Mouse (Mus musculus) liver, embryonic 12.5 days (tissue): ENCODE data around the gene Lrba. TPM values are rescaled to one million over a fixed set of nuclear protein-coding genes. Genes with fewer than 3 reads are reported as not detected.
A peak's percentile ranks its signal among the peaks of the same experiment; 100 is the strongest.

Experiments used
- ATAC-seq: fragments of 200-750 bp; cut with Nextera tagmentation; 2 replicates; pipeline ENCODE4 v1.8.0; 2017; ENCODE audit warnings: moderate number of reproducible peaks, mild to moderate bottlenecking, moderate library complexity
- H3K27ac ChIP-seq: fragments of 300-500 bp; sonication (generic); 2 replicates; pipeline ENCODE4 v1.5.1; 2016; ENCODE audit warnings: mild to moderate bottlenecking
- H3K27me3 ChIP-seq: fragments of 300-500 bp; sonication (generic); replicated peaks from 2 replicates; pipeline ENCODE4 v1.6.1; 2016; ENCODE audit warnings: mild to moderate bottlenecking, moderate library complexity
- H3K36me3 ChIP-seq: fragments of 300-500 bp; sonication (generic); 2 replicates; pipeline ENCODE4 v1.6.1; 2016; ENCODE audit warnings: mild to moderate bottlenecking, moderate library complexity
- H3K4me1 ChIP-seq: fragments of 300-500 bp; sonication (generic); 2 replicates; pipeline ENCODE4 v1.6.1; 2016
- H3K4me2 ChIP-seq: fragments of 300-500 bp; sonication (generic); 2 replicates; pipeline ENCODE4 v1.6.1; 2016; ENCODE audit warnings: mild to moderate bottlenecking, moderate library complexity
- H3K4me3 ChIP-seq: fragments of 300-500 bp; sonication (generic); 2 replicates; pipeline ENCODE4 v1.5.1; 2016; ENCODE audit warnings: mild to moderate bottlenecking, moderate library complexity
- H3K9ac ChIP-seq: fragments of 300-500 bp; sonication (generic); 2 replicates; pipeline ENCODE4 v1.6.1; 2016; ENCODE audit warnings: mild to moderate bottlenecking, moderate library complexity
- H3K9me3 ChIP-seq: fragments of 300-500 bp; sonication (generic); replicated peaks from 2 replicates; pipeline ENCODE4 v1.6.1; 2016; ENCODE audit warnings: mild to moderate bottlenecking, moderate library complexity
- WGBS: fragments of 180-500 bp; shearing (Covaris S2); methylation state at CpG from one replicate; pipeline ENCODE4 v1.1.7; 2016; ENCODE audit not compliant: insufficient replicate concordance; 5-methylcytosine and 5-hydroxymethylcytosine counted together
- polyA plus RNA-seq: library from polyadenylated mRNA; unstranded; fragments of >200 nt; fragmentation: Nextera tagmentation; extraction: Ambion mirVana; gene quantifications from 2 replicates; pipeline ENCODE4 v1.2.1, GENCODE M21; 2016

The Lrba gene
- polyA plus RNA-seq, 1 experiment from 2014 or later: 3.6 TPM

DNA sequence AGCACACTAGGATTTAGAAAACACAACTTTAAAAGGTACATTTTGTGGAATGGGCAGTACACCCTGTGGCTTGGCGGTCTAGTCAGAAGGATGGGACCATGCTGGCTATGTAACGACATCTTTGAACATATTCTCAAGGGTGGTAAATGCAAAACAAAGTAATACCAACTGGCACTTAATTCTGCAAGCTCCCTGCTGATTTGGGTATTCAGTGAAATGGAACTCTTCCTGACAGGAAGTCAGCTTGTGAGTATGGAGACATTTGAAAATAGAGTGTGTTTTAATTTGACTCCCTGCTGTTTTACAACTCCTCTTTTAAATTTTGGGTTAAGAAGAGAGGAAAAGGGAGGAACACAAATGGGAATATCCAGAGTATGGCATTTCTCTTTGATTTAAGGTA is 158.1 kb downstream of the Lrba start:
- Histone ChIP-seq H3K4me1 (no peaks in the 10 kb centered on the region), H3K27ac (no peak overlapping the region), H3K4me3 (no peak overlapping the region), H3K27me3 (no peaks in the 10 kb centered on the region), H3K4me2 (no peak overlapping the region), H3K9ac (no peak overlapping the region), H3K36me3 (no peaks in the 10 kb centered on the region), H3K9me3 (no peaks in the 10 kb centered on the region)
- WGBS: 46% methylated on average over 2 of the region's 2 CpGs
- ATAC-seq: no peak

- no peaks in the 10 kb centered on the region for H3K4me1 ChIP-seq
- H3K27me3 ChIP-seq: no peaks in the 10 kb centered on the region
- H3K9ac ChIP-seq: no peak overlapping the region
- H3K9me3 ChIP-seq: no peaks in the 10 kb centered on the region
- H3K27ac ChIP-seq: no peak overlapping the region
- ATAC-seq: no peak
- WGBS: 68% methylated on average over 1 of the region's 1 CpGs
- H3K36me3 ChIP-seq: no peaks in the 10 kb centered on the region
- no peak overlapping the region for H3K4me2 ChIP-seq
- H3K4me3 ChIP-seq: no peak overlapping the region
Measured at GRCm38 (mm10) chr3:86385047-86385446, 160.6 kb downstream of the Lrba start.

DNA sequence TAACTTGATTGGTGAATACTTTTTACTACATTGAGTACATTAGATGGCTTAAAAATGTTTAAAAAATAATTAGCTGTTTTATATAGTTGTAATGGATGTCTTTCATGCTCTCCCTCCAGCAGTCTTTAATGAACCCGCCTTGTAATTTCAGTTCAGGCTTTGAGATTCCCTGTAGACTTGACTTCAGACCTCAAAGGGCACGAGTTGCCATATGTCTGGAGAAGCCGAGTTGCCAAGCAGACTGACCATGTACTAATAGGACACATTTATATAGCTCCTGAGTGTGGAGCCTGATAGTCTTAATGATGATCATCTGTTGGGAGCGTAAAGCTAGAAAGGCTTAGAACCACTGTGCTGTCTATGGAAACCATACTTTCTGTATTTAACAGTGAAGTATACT is 161.8 kb downstream of the Lrba start:
- Histone ChIP-seq H3K9me3 (no peaks in the 10 kb centered on the region), H3K9ac (no peak overlapping the region), H3K4me3 (no peak overlapping the region), H3K36me3 (no peaks in the 10 kb centered on the region), H3K4me1 (no peaks in the 10 kb centered on the region), H3K27ac (no peak overlapping the region), H3K4me2 (no peak overlapping the region), H3K27me3 (no peaks in the 10 kb centered on the region)
- 79% methylated on average over 4 of the region's 4 CpGs for WGBS
- no peak for ATAC-seq

DNA sequence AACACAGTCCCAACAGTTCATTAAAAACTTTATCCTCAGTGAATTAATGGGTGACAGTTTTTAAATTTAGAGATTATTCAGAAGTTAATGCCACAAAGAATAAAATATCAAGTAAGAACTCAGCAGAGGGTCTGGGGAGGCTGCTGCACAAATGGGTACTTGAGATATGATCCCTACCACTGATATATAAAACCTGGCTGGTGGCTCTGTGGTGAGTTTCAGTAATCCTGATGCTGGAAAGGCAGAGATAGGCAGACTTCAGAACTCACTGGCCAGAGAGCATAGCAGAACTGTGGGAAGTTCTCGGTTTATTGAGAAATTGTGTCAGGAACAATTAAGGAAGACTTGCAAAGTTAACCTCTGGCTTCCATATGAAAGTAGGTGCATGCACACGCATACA is 199.3 kb downstream of the Lrba start:
- 39% methylated on average over 2 of the region's 2 CpGs for WGBS
- Histone ChIP-seq H3K27ac (no peak overlapping the region), H3K4me2 (peak overlapping the region; percentile 38)

DNA sequence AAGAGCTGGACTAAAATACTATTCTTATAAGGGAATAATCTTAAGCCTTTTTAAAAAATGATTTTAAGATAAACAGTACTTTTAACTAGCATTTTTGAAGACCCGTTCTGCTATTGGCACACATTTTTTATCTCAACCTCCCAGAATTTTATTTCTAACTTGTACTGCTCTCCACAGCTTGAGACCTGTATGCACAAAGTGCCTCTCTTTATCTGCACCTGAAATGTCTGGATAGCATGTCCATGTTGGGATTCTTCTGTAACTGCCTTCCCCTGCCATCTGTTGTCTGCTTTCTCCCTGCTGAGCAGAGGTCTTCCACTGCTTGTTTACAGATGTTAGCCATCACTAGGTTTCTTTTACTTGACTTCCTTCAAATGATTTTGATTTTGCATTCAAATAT is 202.3 kb downstream of the Lrba start:
- H3K27ac ChIP-seq: no peak overlapping the region
- no peak overlapping the region for H3K9ac ChIP-seq
- no peak overlapping the region for H3K4me3 ChIP-seq
- ATAC-seq: peak; percentile 35; the same call in 1 of the 2 replicates
- H3K27me3 ChIP-seq: no peaks in the 10 kb centered on the region
- peaks cover 33% of the 10 kb centered on the region for H3K4me1 ChIP-seq
- H3K36me3 ChIP-seq: no peaks in the 10 kb centered on the region
- H3K4me2 ChIP-seq: no peak overlapping the region
- no peaks in the 10 kb centered on the region for H3K9me3 ChIP-seq
- 19% methylated on average over 1 of the region's 1 CpGs for WGBS

More for the DNA sequence above, 199.3 kb downstream of the Lrba start:
- Histone ChIP-seq H3K9ac (no peak overlapping the region), H3K4me1 (peaks cover 37% of the 10 kb centered on the region), H3K27me3 (no peaks in the 10 kb centered on the region), H3K9me3 (no peaks in the 10 kb centered on the region), H3K36me3 (no peaks in the 10 kb centered on the region), H3K4me3 (no peak overlapping the region)
- ATAC-seq: peak; percentile 87

DNA sequence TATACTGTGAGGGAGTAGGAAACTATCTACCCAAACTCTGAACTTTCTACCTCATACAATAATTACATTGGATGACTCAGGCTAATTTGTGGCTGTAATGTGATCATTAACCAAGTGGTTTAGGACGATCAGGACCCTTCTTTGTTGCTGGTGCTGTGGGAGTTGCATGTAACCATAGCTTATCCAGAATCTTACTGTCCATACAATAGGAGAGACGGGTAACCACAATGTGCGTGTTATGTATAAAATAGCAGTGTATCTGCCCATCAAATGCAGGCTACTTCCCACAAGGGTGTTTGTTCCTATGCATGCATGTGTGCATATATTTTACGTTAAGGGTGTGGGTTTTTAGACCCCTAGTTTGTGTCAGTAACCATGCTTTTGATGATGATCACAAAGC is 219.0 kb downstream of the Lrba start:
- no peak overlapping the region for H3K4me3 ChIP-seq
- no peak overlapping the region for H3K4me2 ChIP-seq
- H3K27me3 ChIP-seq: no peaks in the 10 kb centered on the region
- WGBS: 67% methylated on average over 4 of the region's 4 CpGs
- ATAC-seq: no peak
- H3K27ac ChIP-seq: no peak overlapping the region
- H3K9ac ChIP-seq: no peak overlapping the region
- H3K36me3 ChIP-seq: no peaks in the 10 kb centered on the region
- H3K9me3 ChIP-seq: no peaks in the 10 kb centered on the region
- H3K4me1 ChIP-seq: no peaks in the 10 kb centered on the region

- Histone ChIP-seq H3K4me2 (no peak overlapping the region), H3K27ac (no peak overlapping the region), H3K27me3 (no peaks in the 10 kb centered on the region), H3K9me3 (no peaks in the 10 kb centered on the region), H3K4me1 (no peaks in the 10 kb centered on the region), H3K9ac (no peak overlapping the region), H3K4me3 (no peak overlapping the region), H3K36me3 (no peaks in the 10 kb centered on the region)
- WGBS: 94% methylated on average over 2 of the region's 2 CpGs
- ATAC-seq: no peak
Measured at GRCm38 (mm10) chr3:86451211-86451610, 226.7 kb downstream of the Lrba start.

DNA sequence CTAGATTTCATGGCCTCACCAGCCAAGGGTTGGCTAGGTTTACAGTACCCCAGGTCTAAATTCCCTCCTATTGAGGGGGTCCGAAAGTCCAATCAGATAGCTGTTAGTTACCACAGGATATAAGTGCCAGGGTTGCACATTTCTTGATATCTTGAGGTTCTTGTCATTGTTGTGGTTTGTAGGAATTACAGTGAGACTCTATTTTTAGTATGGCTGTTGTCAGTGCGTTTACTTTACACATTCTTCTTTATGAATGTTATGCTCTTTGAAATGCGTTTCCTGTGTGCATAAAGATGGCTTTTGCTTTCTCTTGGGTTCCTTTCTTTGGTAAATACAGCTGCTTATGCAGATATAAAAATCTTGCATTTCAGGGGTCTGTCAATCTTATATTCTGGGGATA is 237.1 kb downstream of the Lrba start:
- 66% methylated on average over 3 of the region's 3 CpGs for WGBS
- Histone ChIP-seq H3K27me3 (no peaks in the 10 kb centered on the region), H3K9ac (no peak overlapping the region), H3K36me3 (no peaks in the 10 kb centered on the region), H3K4me1 (no peaks in the 10 kb centered on the region), H3K4me3 (no peak overlapping the region), H3K27ac (no peak overlapping the region), H3K4me2 (no peak overlapping the region), H3K9me3 (no peaks in the 10 kb centered on the region)
- no peak for ATAC-seq

DNA sequence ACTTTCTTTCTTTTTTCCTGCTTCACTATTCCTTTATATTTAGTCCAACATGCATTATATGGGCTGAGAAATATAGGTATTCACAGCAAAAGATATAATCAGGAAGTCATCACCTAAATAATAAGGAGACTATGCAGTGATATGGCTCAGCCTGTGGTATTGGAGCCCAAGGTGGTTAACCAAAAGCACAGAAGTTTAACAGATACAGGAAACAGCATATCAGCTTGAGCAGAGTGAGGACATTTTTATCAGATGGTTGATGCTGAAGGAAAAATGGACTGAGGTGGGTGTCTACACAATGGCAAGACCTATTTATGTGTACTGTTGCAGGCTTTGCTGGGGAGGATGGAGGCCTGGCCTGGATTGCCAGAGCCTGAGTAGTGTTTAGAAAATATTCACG is 265.5 kb downstream of the Lrba start:
- H3K27me3 ChIP-seq: no peaks in the 10 kb centered on the region
- H3K4me2 ChIP-seq: no peak overlapping the region
- no peaks in the 10 kb centered on the region for H3K9me3 ChIP-seq
- ATAC-seq: no peak
- no peak overlapping the region for H3K9ac ChIP-seq
- H3K36me3 ChIP-seq: no peaks in the 10 kb centered on the region
- no peak overlapping the region for H3K27ac ChIP-seq
- H3K4me1 ChIP-seq: no peaks in the 10 kb centered on the region
- 81% methylated on average over 1 of the region's 1 CpGs for WGBS
- no peak overlapping the region for H3K4me3 ChIP-seq

- H3K27me3 ChIP-seq: no peaks in the 10 kb centered on the region
- H3K4me3 ChIP-seq: no peak overlapping the region
- no peaks in the 10 kb centered on the region for H3K36me3 ChIP-seq
- no peak overlapping the region for H3K4me2 ChIP-seq
- no peak overlapping the region for H3K27ac ChIP-seq
- no peaks in the 10 kb centered on the region for H3K9me3 ChIP-seq
- no peak for ATAC-seq
- H3K9ac ChIP-seq: no peak overlapping the region
- no peaks in the 10 kb centered on the region for H3K4me1 ChIP-seq
Measured at GRCm38 (mm10) chr3:86500586-86500985, 276.1 kb downstream of the Lrba start.

DNA sequence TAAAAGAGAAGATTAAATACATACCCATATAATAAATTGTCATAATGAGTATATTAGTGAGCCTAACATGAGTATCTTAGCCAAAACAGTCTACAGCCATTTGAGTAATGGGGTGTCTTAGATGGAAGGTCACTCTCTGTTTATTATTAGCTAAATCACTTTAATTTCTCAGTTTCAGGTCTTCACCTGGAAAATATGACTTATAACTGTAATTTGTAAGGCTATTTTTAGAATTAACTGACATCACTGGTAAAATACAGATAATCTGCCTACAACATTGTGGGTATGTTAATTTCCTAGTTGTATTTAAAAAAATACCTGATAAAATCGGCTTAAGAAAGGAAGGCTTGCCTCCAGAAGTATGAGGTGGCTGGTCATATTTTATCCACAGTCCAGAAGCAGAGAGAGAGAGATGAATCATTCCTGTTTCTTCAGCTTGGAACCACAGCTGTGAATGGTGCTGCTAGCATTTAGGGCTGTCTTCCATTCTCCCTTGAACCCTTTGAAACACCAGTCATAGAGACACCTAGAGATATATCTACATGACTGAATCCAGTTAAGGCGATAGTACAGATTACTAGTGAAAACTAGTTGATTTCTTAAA is 294.1 kb downstream of the Lrba start:
- H3K27me3 ChIP-seq: no peaks in the 10 kb centered on the region
- ATAC-seq: no peak

DNA sequence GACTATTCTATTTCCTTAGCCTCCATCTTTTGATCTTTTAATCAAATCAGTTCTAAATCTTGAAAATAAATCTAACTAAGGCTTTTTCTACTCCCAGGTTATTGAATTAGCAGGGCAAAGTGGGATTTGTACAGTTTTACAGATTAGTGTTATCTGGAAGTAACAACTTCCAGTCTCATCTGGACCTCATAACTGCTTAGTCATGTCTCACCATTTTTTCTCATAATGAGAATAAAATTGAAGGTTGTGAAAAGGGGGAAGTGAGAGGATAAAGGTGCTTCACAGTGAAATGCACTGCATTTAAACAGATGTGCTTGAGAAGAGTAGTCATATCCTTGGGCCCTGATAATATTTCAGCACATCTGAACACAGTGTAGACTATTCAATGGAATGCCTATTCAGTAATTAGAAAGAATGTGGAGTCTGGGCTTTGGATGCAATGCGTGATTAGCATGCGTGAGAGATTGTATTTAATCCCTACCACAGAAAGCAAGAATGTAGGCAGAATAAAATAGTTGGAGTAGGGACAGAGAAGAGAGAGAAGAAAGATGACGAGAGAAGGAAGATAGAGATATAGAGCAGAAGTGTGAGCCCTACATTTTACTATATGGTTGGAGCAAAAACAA is 298.5 kb downstream of the Lrba start:
- Histone ChIP-seq H3K27me3 (no peaks in the 10 kb centered on the region), H3K36me3 (no peaks in the 10 kb centered on the region), H3K4me1 (no peaks in the 10 kb centered on the region), H3K4me2 (no peak overlapping the region), H3K27ac (no peak overlapping the region), H3K9me3 (no peaks in the 10 kb centered on the region), H3K9ac (no peak overlapping the region), H3K4me3 (no peak overlapping the region)
- 75% methylated on average over 3 of the region's 3 CpGs for WGBS
- ATAC-seq: no peak

More for the DNA sequence above, 294.1 kb downstream of the Lrba start:
- WGBS: 68% methylated on average over 2 of the region's 2 CpGs
- Histone ChIP-seq H3K4me2 (no peak overlapping the region), H3K36me3 (no peaks in the 10 kb centered on the region), H3K27ac (no peak overlapping the region), H3K9me3 (no peaks in the 10 kb centered on the region), H3K4me3 (no peak overlapping the region), H3K4me1 (no peaks in the 10 kb centered on the region), H3K9ac (no peak overlapping the region)
